Mouse (Mus musculus) layer of hippocampus, adult 18-20 months (tissue): ENCODE results near the gene C1d. TPM values are rescaled to one million over a fixed set of nuclear protein-coding genes. Genes with fewer than 3 reads are reported as not detected.
"Not testable (repeated sequence)": the region's sequence is repeated elsewhere in the genome, so short reads cannot be mapped to it uniquely, and the experiment has no call there.

Source experiments
- DNase-seq, 2 experiments: peaks; one replicate each; pipeline ENCODE4 v3.0.0; 2022; ENCODE audit warnings: low spot score in 2 of 2
- long read RNA-seq: library from polyadenylated mRNA; stranded (forward); transcript quantifications from one replicate; pipeline ENCODE4 v2.0.0, GENCODE M21; 2021
- total RNA-seq, 2 experiments: library from RNA; stranded (reverse); gene quantifications; 2 replicates each; pipeline ENCODE4 v1.2.3; 2021

Gene C1d
- total RNA-seq: 10 to 100 TPM; 47.6 to 49.3 TPM
- long read RNA-seq, transcript C1d-201 (5 exons, 2,981 nt): major isoform, 40 of 45 reads
- long read RNA-seq, partial matches to known transcripts: 1 of 45 reads
- long read RNA-seq, other reads (novel, unspliced or antisense): 3 of 45 reads

DNA sequence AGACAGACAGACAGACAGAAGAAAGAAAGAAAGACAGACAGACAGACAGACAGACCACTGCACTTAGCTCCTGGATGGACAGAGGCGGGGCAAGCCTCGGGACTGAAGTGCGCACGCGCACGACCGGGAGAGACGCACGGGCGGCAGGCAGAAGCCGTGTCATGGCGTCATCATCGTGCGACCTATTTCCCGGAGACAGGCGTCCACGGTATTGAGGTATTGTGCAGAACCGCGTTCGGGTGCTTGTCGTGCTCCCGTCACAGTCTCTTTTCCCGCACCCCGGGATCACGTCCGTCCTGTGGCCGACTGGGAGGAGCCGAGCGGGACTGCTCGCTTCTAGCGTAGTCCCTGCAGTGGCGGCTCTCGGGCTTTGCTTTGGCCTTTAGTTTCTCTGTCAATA, at the start of gene C1d:
C1d (plus strand) TSS at position 137 of the 400 bp plus-strand sequence.
- DNase-seq: peak; percentile 92 to 97

DNA sequence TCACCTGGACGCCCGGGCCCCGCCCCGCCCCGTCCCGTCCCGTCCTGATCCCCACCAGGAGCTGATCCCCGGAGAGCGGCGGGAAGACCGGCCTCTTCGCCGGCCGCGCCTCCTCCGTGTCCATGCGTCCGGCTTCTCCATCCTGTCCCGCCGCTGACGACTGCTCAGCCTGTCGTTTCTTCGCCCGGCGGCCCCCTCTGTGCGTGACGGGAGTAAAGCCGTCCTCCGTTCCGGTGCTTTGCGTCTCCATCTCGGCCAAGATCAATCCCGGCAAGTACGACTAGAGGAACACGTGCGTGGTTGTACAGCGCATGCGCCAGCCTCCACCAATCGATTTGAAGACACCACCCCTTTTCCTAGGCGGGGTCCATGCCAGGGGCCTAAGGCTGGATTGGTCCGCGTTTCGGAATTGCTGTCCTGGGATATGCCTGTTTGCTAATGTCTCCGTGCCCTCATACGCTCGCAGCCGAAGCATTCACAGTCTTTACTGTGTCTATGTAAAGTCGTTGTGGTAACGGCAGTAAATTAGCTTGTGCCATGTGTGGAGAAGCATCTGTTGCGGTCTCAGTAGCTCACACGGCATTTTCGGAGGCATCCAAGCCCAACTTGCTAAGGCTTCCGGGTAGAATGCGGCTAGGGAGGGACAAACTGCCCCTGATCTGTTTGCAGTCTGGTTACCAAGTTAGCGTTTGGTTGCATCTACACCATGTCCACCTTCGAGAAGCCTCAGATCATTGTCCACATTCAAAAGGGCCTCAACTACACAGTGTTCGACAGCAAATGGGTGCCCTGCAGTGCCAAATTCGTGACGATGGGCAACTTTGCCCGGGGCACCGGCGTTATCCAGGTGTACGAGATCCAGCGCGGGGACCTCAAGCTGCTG, 45.9 kb upstream of the C1d start, which contains the start of gene Pno1:
Pno1 (minus strand) TSS at position 311 of the 883 bp plus-strand sequence.
- DNase-seq: peak; percentile 94 to 98

DNA sequence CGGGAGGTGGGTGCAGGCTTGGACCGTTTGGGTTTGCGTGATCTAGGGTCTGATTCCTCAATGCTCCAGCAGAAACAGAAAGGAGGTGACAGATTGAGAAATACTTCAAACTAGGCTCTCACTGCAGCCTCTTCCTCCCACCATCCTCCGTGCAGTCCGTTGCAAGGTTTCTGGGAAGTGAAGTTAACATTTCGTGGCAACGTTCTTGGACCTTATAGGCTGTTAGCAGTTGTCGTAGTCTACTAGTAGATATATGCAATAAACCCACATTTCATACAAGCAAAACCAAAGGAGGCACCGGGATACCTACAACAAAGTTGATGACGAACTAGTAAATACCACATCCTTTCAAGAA, 45.3 kb upstream of the C1d start:
- DNase-seq: no peak

DNA sequence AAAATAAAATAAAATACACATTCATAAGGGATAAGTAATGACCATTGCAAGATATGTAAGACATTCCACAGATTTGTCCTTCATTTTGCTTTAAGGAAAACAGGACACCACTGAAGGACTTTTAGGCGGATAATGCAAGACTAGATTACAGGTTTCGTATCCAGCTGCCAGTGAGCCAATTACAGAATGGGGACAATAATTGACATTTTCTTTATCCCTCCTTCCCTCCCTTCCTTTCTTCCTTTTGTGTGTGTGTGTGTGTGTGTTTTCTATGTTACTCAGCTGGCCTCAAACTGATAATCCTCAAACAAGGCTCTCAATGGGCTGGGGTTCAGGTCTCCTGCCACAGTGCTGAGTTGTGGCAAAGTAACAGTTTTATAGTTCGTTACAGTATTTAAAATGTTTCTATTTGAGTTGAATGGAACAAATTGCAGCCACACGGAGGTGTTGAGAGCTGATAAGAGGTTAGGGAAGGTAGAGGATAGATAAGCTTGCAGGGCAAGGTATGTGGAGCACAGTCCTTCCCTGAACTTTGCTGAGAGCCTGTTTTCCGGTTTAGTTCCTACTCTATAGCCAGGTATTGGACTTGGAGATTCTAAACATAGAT, 44.4 kb upstream of the C1d start:
- no peak for DNase-seq

DNA sequence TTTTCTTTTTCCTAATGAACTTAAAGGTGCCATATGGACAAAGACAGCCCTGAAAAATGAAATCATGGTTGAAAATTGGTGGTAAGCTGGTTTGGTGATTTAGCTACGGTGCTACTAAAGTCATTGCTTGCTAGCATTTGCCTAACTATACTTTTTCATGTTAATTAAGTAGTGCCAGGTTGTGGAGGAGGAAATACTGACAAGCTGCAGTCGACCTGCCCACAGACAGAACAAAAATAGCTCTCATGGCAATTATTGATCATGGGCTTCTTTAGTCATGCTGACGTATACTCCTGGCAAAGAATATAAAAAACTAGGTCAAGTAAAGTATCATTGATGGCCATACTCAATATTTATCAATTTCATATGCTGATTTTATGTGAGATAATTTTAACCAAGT, 41.9 kb upstream of the C1d start:
- peak in 1 of 2 experiments; percentile 55 for DNase-seq

DNA sequence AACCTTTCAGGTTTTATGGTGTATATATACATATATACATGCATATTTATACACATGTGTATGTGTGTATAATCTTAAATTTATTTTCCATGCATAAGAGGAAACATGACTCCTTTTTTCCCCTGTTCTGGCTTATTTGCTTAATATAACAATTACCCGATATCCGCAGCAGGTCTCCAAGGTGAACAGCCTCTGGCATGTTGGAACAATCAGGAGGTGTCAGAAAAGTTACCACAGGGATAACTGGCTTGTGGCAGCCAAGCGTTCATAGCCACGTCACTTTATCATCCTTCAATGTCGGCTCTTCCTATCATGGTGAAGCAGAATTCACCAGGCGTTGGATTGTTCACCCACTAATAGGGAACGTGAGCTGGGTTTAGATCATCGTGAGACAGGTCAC, 36.3 kb upstream of the C1d start:
- DNase-seq: no peak

DNA sequence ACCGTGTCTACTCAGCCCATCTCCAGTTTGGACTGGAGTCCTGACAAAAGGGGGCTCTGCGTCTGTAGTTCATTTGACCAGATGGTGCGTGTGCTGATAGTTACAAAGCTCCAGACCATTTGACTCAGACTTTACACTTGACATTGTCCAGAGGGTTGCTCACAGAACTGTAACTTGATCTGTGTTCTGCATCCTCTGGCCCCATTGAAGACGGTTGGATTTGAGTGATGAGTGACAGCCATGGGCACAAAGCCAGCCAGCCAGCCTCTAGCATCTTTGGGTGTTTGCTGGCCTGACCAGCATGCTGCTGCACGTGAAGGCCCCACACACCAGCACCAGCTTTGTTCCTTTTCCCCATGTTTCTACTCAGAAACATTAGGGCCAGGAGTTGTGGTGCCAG, 24.6 kb upstream of the C1d start:
- no peak for DNase-seq

DNA sequence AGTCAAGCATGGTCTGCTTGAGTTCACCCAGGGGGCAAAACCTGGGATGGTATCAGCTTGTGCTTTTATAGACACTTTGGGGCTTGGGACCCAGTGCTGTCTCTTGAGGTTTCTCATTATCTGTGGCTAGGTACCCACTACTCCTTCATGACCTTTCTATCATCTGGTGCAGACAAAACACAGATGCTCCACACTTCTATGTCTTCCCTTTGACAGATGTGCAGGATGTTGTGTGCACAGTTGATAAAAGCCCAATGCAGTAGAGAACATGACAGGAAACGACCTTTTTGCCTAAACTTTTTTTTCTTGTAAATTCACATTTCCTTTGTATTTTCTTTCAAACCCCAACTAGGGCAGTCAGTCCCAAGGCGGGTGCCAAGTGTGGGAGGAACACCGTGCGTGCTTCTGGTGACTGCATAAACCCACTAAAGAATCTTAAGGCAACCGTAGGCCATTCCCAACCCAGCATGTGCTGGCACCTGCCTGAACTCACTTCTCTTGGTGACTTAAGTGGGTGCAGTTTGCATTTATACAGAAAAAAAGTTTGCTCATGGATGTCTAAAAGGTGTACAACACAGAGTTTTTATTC, 20.8 kb upstream of the C1d start:
- DNase-seq: no peak

DNA sequence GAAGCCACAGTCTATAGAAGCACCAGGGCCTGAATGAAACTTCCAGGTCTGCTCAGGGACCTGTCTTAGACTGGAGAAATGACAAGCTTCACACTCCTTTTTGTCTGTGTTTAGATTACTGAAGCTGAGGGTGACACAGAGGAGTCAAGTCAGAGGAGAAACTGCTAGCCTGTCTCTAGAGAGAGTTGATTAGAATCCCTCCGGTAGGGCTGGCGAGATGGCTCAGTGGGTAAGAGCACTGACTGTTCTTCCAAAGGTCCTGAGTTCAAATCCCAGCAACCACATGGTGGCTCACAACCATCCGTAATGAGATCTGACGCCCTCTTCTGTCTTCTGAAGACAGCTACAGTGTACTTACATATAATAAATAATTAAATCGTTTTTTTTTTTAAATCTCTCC, 18.8 kb upstream of the C1d start:
- not testable (repeated sequence) for DNase-seq

DNA sequence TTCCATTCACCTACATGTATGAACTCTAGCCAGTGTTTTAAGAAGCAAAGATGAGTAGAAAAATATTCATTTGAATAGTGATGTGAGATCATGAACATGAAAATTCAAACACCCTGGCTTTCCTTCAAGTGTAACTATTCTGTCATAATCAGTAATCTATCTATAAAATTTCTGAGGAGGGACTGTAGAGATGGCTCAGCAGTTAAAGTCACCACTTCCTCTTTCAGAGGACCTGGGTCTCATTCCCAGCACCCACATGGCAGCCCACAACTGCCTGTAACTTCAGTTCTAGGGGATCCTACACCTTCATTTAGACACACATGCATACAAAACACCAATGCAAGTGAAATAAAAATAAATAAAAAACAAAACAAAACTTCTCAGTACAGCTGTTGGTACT, 8.7 kb upstream of the C1d start:
- DNase-seq: no peak

DNA sequence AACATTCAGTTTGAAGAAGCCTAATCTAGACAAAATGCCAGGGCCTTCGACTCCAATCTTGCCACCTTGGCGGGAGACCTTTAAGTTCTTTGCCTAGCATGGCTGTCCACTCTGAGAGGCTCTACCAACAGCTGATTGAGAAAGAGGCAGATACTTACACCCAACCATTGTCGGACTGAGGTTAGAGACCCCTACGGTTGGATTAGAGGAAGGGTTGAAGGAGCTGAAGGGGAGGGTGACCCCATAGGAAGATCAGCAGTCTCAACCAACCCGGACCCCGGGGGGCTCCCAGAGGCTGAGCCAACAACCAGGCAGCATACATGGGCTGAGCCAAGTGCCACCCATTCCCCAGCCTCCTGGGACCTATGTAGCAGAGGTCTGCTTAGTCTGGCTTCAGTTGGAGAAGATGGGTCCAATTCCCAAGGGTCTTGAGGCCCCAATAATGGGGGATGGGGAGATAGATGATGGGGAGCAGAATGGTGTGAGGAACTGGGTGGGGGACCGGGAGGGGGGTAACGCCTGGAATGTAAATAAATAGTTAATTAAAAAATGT, 490 bp upstream of the C1d start:
- DNase-seq: no peak

DNA sequence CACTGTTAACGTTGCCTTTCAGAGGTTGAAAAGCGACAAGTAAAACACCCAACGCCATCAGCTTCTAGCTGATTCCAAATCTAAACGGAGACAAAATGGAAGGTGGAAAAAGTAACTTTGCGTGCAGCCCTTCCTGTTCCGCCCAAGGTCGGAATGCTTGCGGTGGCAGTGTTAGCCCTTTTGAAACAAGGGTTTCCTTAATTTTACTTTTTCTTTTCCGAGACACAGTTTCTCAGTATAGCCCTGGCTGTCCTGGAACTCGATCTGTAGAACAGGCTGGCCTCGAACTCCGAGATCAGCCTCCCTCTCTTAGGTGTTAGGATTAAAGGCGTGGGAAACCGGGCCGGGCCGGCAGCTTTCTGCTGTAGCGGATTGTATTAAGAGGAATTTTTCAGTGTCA, 482 bp downstream of the C1d start:
- DNase-seq: no peak

DNA sequence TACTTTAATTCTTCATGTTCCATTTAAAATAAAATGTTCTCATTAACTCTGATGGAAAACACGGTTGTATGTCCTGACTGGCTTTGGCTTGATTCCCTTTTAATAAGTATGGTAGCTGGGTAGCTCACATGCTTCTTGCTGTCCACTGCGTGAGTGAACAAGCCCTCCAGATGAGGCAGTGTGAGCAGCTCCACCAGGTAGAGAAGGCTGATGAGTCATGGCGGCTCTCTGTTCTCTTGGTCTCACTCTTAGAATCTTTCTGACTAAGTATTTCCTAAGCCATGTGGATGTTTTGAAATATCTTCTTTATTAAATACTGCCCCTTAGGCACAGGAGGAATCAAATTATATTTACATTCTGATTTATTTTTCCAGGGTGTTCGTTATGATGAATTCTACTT, 9.8 kb downstream of the C1d start:
- no peak for DNase-seq

DNA sequence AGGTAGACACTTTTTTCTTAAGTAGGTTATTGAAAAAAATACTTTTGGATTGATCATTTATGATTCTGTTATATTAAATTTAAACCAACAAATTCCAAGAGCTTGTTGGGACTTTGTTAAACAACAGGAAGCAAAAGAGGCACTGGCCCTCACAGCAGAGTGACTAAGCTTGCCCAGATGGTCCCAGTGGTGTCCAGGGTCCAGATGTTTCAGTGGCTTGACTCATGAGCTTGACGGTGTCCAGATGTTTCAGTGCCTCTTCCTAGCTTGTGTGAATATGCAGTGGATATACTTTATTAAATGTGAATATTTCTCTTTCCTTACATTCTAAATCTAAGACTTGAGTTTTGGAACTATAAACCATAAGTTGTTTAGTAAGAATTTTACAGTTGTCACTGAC, 11.4 kb downstream of the C1d start:
- DNase-seq: no peak

DNA sequence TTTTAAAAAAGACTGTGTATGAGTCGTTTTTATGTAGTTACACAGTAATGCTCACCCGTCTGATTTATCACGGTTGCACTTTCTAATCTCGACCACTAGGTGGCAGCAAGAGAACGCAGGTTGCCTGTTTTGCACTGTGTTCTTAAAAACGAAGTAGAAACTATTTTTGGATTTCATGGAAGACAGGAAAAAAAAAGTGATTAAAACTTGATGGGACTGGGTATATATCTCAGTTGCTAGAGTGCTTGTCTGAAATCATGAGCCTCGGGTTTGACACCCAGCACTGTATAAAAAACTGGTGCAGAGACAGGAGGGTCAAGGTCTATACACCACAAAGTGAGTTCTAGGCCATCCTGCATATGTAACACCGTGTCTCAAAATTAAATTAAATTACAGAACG, 22.6 kb downstream of the C1d start:
- DNase-seq: peak in 1 of 2 experiments; percentile 49

DNA sequence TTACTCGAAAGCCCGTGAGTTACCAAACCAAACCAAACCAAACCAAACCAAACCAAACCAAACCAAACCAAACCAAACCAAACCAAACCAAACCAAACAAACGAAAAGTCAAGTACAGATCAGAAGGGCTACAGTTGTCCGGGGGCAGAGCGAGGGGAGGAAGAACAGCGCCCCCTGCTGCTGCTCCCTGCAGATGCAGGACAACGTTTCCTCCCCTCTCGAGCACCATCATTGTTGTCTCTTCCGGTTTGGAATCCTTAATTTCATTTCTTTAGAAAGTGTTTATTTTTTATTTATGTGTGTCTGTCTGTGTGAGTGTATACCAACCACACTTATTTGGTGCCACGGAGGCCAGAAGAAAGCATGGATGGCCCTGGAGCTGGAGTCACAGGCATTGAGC, 26.7 kb downstream of the C1d start:
- no peak for DNase-seq

DNA sequence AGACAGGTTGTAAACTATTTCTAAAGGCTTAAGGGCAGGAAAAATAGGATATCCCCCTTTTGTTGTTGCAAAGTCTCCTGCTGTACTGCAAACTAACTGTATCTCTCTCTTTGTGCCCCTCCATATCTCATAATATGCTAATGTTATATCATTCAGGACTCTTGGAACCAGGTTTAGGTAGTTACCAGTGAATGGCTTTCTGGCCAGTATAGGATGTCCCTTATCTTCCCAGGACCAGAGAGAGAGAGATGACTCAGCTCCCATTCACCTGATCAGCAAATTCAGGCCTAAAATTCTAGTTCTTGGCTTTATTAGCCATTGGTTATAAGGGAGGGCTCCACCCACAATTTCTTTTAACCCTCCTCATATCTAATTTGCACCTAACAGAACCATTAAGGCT, 31.5 kb downstream of the C1d start:
- DNase-seq: no peak

DNA sequence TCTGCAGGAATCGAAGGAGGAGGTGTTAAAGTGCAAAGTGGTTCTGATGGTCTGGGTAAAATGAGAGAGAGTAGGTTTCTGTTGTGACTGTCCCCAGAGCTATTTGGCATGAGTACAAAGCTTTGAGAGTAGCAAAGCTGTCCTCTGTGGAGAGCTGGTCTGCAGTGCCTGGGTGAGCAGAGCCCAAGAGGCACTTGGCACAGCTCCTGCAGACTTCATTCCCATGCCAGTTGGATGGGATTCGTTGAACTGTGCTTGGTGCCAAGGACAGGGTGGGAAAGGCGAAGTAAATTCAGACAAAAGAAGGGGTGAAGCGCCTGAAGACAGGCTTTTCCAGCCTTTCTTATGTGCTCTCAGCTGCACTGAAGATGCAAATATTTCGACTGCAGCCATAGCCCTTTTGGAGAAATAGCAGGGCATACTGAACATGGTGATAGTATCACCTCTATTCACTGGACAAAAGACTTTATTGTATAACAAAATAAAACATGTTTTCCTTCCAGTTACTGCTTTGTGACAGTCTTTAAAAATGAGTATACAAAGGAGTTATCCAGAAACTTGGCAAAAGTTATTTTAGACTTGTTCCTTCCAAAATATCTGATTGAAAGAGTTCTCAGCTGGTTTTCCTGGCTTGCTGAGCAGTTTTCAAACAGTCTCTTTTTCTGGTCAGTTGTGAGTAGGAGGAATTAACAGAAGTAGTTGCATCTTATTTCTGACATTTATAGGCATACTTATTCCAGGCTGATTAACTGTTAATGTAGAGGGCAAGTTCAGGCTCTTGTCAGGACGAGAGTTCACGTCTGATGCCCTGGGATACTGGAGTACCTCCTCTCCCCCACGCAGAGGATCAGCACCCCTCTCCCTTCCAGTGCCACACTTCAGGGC, 48.9 kb downstream of the C1d start:
- DNase-seq: peak; percentile 16 to 59

DNA sequence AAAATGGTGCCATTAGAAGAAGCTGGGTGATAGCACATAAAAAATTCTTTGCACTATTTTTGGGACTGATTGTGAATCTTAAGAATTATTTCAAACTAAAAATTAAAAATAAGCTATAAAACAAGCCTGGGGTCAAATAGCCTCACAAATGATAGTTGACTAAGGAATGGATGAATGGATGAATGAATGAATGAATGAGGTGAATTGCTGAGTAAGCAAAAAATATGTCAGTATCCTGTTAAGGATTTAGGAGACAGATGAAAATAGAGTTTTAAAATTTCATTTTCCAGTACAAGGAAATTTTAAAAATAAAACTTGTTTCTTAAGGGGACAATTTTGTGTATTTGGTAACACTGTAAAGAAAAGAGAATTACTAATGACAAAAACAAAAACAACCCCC, 50.1 kb downstream of the C1d start:
- no peak for DNase-seq
